ENCODE assay signal across 11 mouse cellular contexts in the genomic region with DNA sequence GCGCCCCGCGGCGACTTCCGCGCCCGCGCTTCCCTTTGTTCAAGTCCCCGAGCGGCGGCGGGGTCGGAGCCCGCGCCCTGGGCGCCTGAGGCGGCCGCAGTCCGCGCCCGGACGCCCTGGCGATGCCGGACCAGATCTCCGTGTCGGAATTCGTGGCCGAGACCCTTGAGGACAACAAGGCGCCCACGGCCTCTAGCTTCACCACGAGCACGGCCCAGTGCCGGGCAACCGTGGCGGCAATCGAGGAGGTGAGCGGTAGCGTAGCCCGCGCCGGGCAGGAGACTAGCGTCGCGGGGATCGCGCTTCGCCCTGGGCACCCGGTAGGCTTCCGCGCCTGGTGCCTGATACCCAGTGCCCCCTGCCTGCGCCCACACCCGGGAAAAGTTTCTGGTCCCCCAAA. TPM values are rescaled to one million over a fixed set of nuclear protein-coding genes. Genes with fewer than 3 reads are reported as not detected.
DNase-seq lines count a peak whose midpoint lies in the region; ATAC-seq and TF ChIP-seq lines count a peak whose summit lies in the region.
"Not testable (repeated sequence)": the region's sequence is repeated elsewhere in the genome, so short reads cannot be mapped to it uniquely, and the experiment has no call there.
"Had no signal": no experiment of that assay in that cellular context is flagged by ENCODE, and none has a peak within 500 bp of the region (broad histone marks: within the 10 kb centered on the region; RNA-seq: fewer than 3 reads in every experiment).

No protein-coding gene starts in this region.

- 7% methylated on average over 48 of the region's 52 CpGs for WGBS in embryonic facial prominence, embryonic 13.5 days
- WGBS in hindbrain, embryonic 12.5 days = 6% methylated on average over 52 of the region's 52 CpGs
- 4% methylated on average over 48 of the region's 52 CpGs for WGBS in kidney, embryonic 14.5 days
- WGBS in liver, adult 2 months = 8% methylated on average over 52 of the region's 52 CpGs
- 3% methylated on average over 52 of the region's 52 CpGs for WGBS in midbrain, embryonic 10.5 days
- 3% methylated on average over 49 of the region's 52 CpGs for WGBS in neural tube, embryonic 15.5 days

- TF ChIP-seq CTCF in ES-Bruce4 (IDR thresholded peaks at IDR 0.05; ENCODE audit: low read depth, low read length); gastrocnemius, adult 2 months (IDR thresholded peaks at IDR 0.05); liver, adult 2 months (IDR thresholded peaks at IDR 0.05; ENCODE audit: low read depth, low read length): not testable (repeated sequence)

- peak overlapping the region; percentile 94 for H3K4me3 ChIP-seq in ES-Bruce4 (ENCODE audit: low read depth, low read length)
- peak overlapping the region; percentile 48 for H3K4me3 ChIP-seq in embryonic facial prominence, embryonic 13.5 days
- peak overlapping the region; percentile 56 for H3K4me3 ChIP-seq in gastrocnemius, adult 2 months
- peak overlapping the region; percentile 42 for H3K4me3 ChIP-seq in hindbrain, embryonic 12.5 days
- peak overlapping the region; percentile 51 for H3K4me3 ChIP-seq in kidney, embryonic 14.5 days (ENCODE audit: low read length)
- H3K4me3 ChIP-seq in liver, adult 2 months (ENCODE audit: insufficient read depth, low read depth, low read length) = peak overlapping the region; percentile 54; the same call in 1 of the 2 replicates
- H3K4me3 ChIP-seq in midbrain, embryonic 10.5 days = peak overlapping the region; percentile 54
- peak overlapping the region; percentile 46 for H3K4me3 ChIP-seq in neural tube, embryonic 15.5 days (replicated peaks)

- H3K4me2 ChIP-seq in embryonic facial prominence, embryonic 13.5 days = peak overlapping the region; percentile 54
- H3K4me2 ChIP-seq in hindbrain, embryonic 12.5 days (replicated peaks) = peak overlapping the region; percentile 44
- H3K4me2 ChIP-seq in kidney, embryonic 14.5 days (replicated peaks; ENCODE audit: low read depth, low read length) = peak overlapping the region; percentile 47
- peak overlapping the region; percentile 53 for H3K4me2 ChIP-seq in neural tube, embryonic 15.5 days

- H3K4me1 ChIP-seq in ES-Bruce4 (ENCODE audit: control insufficient read depth, insufficient read depth, low read length); embryonic facial prominence, embryonic 13.5 days; hindbrain, embryonic 12.5 days; kidney, embryonic 14.5 days (ENCODE audit: control insufficient read depth, insufficient read depth, low read length); liver, adult 2 months (ENCODE audit: control insufficient read depth, insufficient read depth, low read length); midbrain, embryonic 10.5 days; neural tube, embryonic 15.5 days: not testable (repeated sequence)

- TF ChIP-seq POLR2A in ES-Bruce4 (IDR thresholded peaks at IDR 0.05; ENCODE audit: insufficient read depth, low read length); liver, adult 2 months (IDR thresholded peaks at IDR 0.05; ENCODE audit: extremely low read depth, insufficient read depth, low read length): not testable (repeated sequence)

- H3K79me2 ChIP-seq in liver, adult 2 months (ENCODE audit: control insufficient read depth, insufficient read depth, low read length) = not testable (repeated sequence)

- H3K27ac ChIP-seq in ES-Bruce4 (ENCODE audit: insufficient read depth, low read length) = 0 out of 2 replicates have a peak overlapping the region, but pooled peaks have one; percentile 37
- not testable (repeated sequence) for H3K27ac ChIP-seq in embryonic facial prominence, embryonic 13.5 days; gastrocnemius, adult 2 months; hindbrain, embryonic 12.5 days; kidney, embryonic 14.5 days (ENCODE audit: low read depth, low read length); liver, adult 2 months (replicated peaks; ENCODE audit: insufficient read depth, low read depth, low read length); neural tube, embryonic 15.5 days (replicated peaks)
- H3K27ac ChIP-seq in midbrain, embryonic 10.5 days (replicated peaks) = peak overlapping the region; percentile 69

- intact Hi-C loops in gastrocnemius, adult 2 months (cut with DNase I) = not testable (repeated sequence)

- not testable (repeated sequence) for TF ChIP-seq EP300 in ES-Bruce4 (IDR thresholded peaks at IDR 0.05; ENCODE audit: insufficient read depth, low read depth, low read length)

- H3K9me3 ChIP-seq in ES-Bruce4 (replicated peaks; ENCODE audit: control insufficient read depth, insufficient read depth, low read length, poor library complexity, severe bottlenecking); kidney, embryonic 14.5 days (ENCODE audit: control insufficient read depth, low read length); neural tube, embryonic 15.5 days (replicated peaks): not testable (repeated sequence)
- peaks cover 17% of the 10 kb centered on the region; the same call in 1 of the 2 replicates for H3K9me3 ChIP-seq in embryonic facial prominence, embryonic 13.5 days
- H3K9me3 ChIP-seq in hindbrain, embryonic 12.5 days (replicated peaks) = peaks cover 23% of the 10 kb centered on the region
- peaks cover 37% of the 10 kb centered on the region for H3K9me3 ChIP-seq in midbrain, embryonic 10.5 days (replicated peaks)

- DNase-seq in gastrocnemius, adult 2 months; liver, adult 2 months (ENCODE audit: extremely low read depth, low read depth, low spot score); midbrain, embryonic 10.5 days (ENCODE audit: low spot score): not testable (repeated sequence)

- ATAC-seq in embryonic facial prominence, embryonic 13.5 days (ENCODE audit: insufficient number of reproducible peaks, insufficient read depth, low FRiP score, low TSS enrichment, low read depth); hindbrain, embryonic 12.5 days (ENCODE audit: low FRiP score); kidney, embryonic 14.5 days (ENCODE audit: low FRiP score, low TSS enrichment); neural tube, embryonic 15.5 days (ENCODE audit: low FRiP score): not testable (repeated sequence)

- H3K27me3 ChIP-seq in ES-Bruce4 (ENCODE audit: control insufficient read depth, insufficient read depth, low read length, poor library complexity, severe bottlenecking); embryonic facial prominence, embryonic 13.5 days; hindbrain, embryonic 12.5 days; kidney, embryonic 14.5 days (ENCODE audit: control insufficient read depth, insufficient read depth, low read length); liver, adult 2 months (ENCODE audit: control insufficient read depth, insufficient read depth, low read length); midbrain, embryonic 10.5 days (ENCODE audit: low read depth, poor library complexity, severe bottlenecking); neural tube, embryonic 15.5 days (replicated peaks): not testable (repeated sequence)

- H3K36me3 ChIP-seq in ES-Bruce4 (ENCODE audit: control insufficient read depth, insufficient read depth, low read length, poor library complexity, severe bottlenecking); embryonic facial prominence, embryonic 13.5 days; hindbrain, embryonic 12.5 days; kidney, embryonic 14.5 days (ENCODE audit: control insufficient read depth, insufficient read depth, low read length); liver, adult 2 months (ENCODE audit: control insufficient read depth, insufficient read depth, low read length); midbrain, embryonic 10.5 days; neural tube, embryonic 15.5 days: not testable (repeated sequence)

- H3K9ac ChIP-seq in ES-Bruce4 (ENCODE audit: low read depth, poor library complexity, severe bottlenecking) = peak overlapping the region; percentile 91
- peak overlapping the region; percentile 69 for H3K9ac ChIP-seq in embryonic facial prominence, embryonic 13.5 days
- H3K9ac ChIP-seq in hindbrain, embryonic 12.5 days = peak overlapping the region; percentile 44; the same call in 1 of the 2 replicates
- H3K9ac ChIP-seq in kidney, embryonic 14.5 days (ENCODE audit: low read depth, low read length) = peak overlapping the region; percentile 58
- H3K9ac ChIP-seq in liver, adult 2 months (ENCODE audit: low read depth, low read length) = not testable (repeated sequence)
- H3K9ac ChIP-seq in neural tube, embryonic 15.5 days (replicated peaks) = peak overlapping the region; percentile 37; the same call in 1 of the 2 replicates

RNA-seq across cellular contexts. Expression of gene 5730507C01Rik, which starts 0.3 kb away (rescaled TPM):
- 12.9 and 17.2 TPM in 2 replicates for polyA plus RNA-seq in ES-Bruce4 (2011; ENCODE audit: insufficient read depth, insufficient read length, low read depth, missing spikeins)
- polyA plus RNA-seq in embryonic facial prominence, embryonic 13.5 days (2015; fragmentation: Nextera tagmentation; extraction: Ambion mirVana) = 2.6 and 3.0 TPM in 2 replicates
- total RNA-seq in gastrocnemius, adult 2 months (2021) = not detected
- 3.1 and 3.6 TPM in 2 replicates for polyA plus RNA-seq in hindbrain, embryonic 12.5 days (2016; fragmentation: Nextera tagmentation; extraction: Ambion mirVana)
- polyA plus RNA-seq in kidney, embryonic 14.5 days (2014; fragmentation: Nextera tagmentation; extraction: Ambion mirVana) = 4.3 and 5.2 TPM in 2 replicates
- 0.18 TPM in 1 of 2 replicates, not detected in the other for total RNA-seq in liver, adult 2 months (2014; rRNA removed)
- polyA plus RNA-seq in liver, adult 2 months (2012; rRNA removed) = 0.04 and 0.07 TPM in 2 replicates
- 3.0 and 3.1 TPM in 2 replicates for polyA plus RNA-seq in midbrain, embryonic 10.5 days (2016; fragmentation: Nextera tagmentation; extraction: Ambion mirVana)
- polyA plus RNA-seq in neural tube, embryonic 15.5 days (2015; fragmentation: Nextera tagmentation; extraction: Ambion mirVana) = 3.5 and 4.3 TPM in 2 replicates
- total RNA-seq: megakaryocyte, adult 5-6 weeks; MEL; neutrophil, adult 5-6 weeks had no signal

Comparison
In these comparisons a context has a peak if more than half of its experiments do, and no peak if none do; other contexts are left out.
1. H3K4me3 ChIP-seq: peak in every context shown above with its lines; median percentile 94 in ES-Bruce4; 56 in gastrocnemius, adult 2 months; 54 in liver, adult 2 months; 54 in midbrain, embryonic 10.5 days; 51 in kidney, embryonic 14.5 days; 48 in embryonic facial prominence, embryonic 13.5 days; 46 in neural tube, embryonic 15.5 days; 42 in hindbrain, embryonic 12.5 days.